Mouse (Mus musculus): ENCODE results near the gene Gm5294.

GRCm38 (mm10) chr5:138840981-138841380 lies 21.1 kb downstream of the Gm5294 start:
- TF ChIP-seq GATA1 (IDR thresholded peaks at IDR 0.05; ENCODE audit: borderline replicate concordance, low read length) (no peak), FLI1 (IDR thresholded peaks at IDR 0.05; ENCODE audit: low read length) (no peak)

Measured in megakaryocyte, embryonic 14.5 days (primary cell).